In genomic region chr10:35835257-35835656, GRCm38 (mm10) we compare ENCODE assay signal across 17 mouse cellular contexts.
"Had no signal": no experiment of that assay in that cellular context is flagged by ENCODE, and none has a peak within 500 bp of the region (broad histone marks: within the 10 kb centered on the region; RNA-seq: fewer than 3 reads in every experiment).

No protein-coding gene starts in this region.

- DNase-seq: lung, adult 18-20 months; lung, embryonic 14.5 days; lung, postnatal 10 days; lung, postnatal 4 days; midbrain, embryonic 14.5 days; right cerebral cortex, postnatal 14 days; thymus, adult 2 months; thymus, postnatal 25 days; thymus, postnatal 4 days had no signal

- H3K27me3 ChIP-seq: midbrain, embryonic 12.5 days; neural tube, embryonic 13.5 days; neural tube, embryonic 15.5 days; stomach, embryonic 15.5 days had no signal

- H3K27ac ChIP-seq: midbrain, embryonic 10.5 days; midbrain, embryonic 12.5 days; neural tube, embryonic 13.5 days; neural tube, embryonic 15.5 days; stomach, embryonic 15.5 days; stomach, postnatal 0 days had no signal

- H3K9me3 ChIP-seq: midbrain, embryonic 10.5 days; midbrain, embryonic 12.5 days; neural tube, embryonic 13.5 days; neural tube, embryonic 15.5 days; stomach, embryonic 15.5 days had no signal

- H3K9ac ChIP-seq: lung, embryonic 14.5 days; midbrain, embryonic 12.5 days; neural tube, embryonic 13.5 days; neural tube, embryonic 15.5 days; stomach, embryonic 15.5 days had no signal

- H3K4me1 ChIP-seq: midbrain, embryonic 10.5 days; midbrain, embryonic 12.5 days; neural tube, embryonic 13.5 days; neural tube, embryonic 15.5 days; stomach, embryonic 15.5 days had no signal

- H3K4me3 ChIP-seq: midbrain, embryonic 10.5 days; midbrain, embryonic 12.5 days; myocyte; neural tube, embryonic 13.5 days; neural tube, embryonic 15.5 days; stomach, embryonic 15.5 days had no signal

- ATAC-seq: midbrain, embryonic 16.5 days had no signal

- H3K36me3 ChIP-seq: midbrain, embryonic 10.5 days; midbrain, embryonic 12.5 days; neural tube, embryonic 13.5 days; neural tube, embryonic 15.5 days; stomach, embryonic 15.5 days had no signal
